In the genomic region with DNA sequence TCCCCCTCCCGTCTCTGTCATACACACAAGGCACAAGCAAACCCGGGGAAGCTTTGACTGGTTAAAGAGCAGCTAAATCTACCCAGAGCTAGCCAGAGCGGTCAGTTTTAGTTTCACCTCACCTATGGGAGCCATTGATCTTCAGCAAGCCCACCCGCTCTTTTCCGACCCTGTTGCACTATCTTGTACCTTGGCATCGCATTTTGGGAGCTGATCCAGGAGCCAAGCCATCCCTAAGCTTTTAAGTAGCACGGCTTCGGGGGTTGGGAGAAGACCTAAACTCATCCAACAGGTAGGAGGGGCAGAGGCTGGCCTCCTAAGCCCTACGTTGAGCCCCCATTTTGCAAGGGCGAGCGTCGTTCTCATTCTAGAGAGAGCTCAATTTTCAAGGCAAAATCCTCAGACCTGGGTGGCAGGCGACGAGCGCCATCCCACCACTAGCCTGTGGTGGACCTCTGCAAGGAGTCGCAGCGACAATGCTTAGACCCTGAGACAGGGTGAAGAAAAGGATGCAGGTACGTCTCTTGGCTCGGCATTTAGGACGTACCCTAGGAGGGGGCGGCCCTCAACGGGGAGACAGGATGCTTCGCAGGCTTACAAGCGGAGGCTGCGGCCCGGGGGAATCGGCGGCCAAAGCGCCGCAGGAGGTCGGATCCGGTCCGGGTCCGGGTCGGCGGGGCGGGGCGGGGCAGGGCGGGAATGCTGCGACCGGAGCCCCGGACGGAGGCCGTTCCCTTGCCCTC, we compare ENCODE assay signal across 8 mouse cellular contexts. TPM values are rescaled to one million over a fixed set of nuclear protein-coding genes. Genes with fewer than 3 reads are reported as not detected.
DNase-seq lines count a peak whose midpoint lies in the region; ATAC-seq lines count a peak whose summit lies in the region.

No protein-coding gene starts in this region.

- peak overlapping the region; percentile 91 for H3K4me3 ChIP-seq in liver, embryonic 13.5 days (replicated peaks)
- H3K4me3 ChIP-seq in stomach, embryonic 16.5 days (replicated peaks; ENCODE audit: low read length), result peak overlapping the region; percentile 67

- 2% methylated on average over 44 of the region's 44 CpGs for WGBS in liver, embryonic 13.5 days (ENCODE audit: insufficient replicate concordance)
- WGBS in stomach, embryonic 16.5 days, result 1% methylated on average over 41 of the region's 44 CpGs

- peak overlapping the region; percentile 92 for H3K27ac ChIP-seq in liver, embryonic 13.5 days
- H3K27ac ChIP-seq in stomach, embryonic 16.5 days (ENCODE audit: low read length), result peak overlapping the region; percentile 89

- peak overlapping the region; percentile 95 for H3K4me2 ChIP-seq in liver, embryonic 13.5 days
- H3K4me2 ChIP-seq in stomach, embryonic 16.5 days (ENCODE audit: low read depth, low read length), result peak overlapping the region; percentile 93

- no peaks in the 10 kb centered on the region for H3K9me3 ChIP-seq in liver, embryonic 13.5 days (replicated peaks)
- H3K9me3 ChIP-seq in stomach, embryonic 16.5 days (replicated peaks; ENCODE audit: control insufficient read depth, low read length), result no peaks in the 10 kb centered on the region

- peak; percentile 8; the same call in 1 of the 2 replicates for ATAC-seq in frontal cortex, adult (ENCODE audit: low TSS enrichment)
- ATAC-seq in liver, embryonic 13.5 days (ENCODE audit: low read depth), result no peak; the same call in none of the 2 replicates
- ATAC-seq in stomach, embryonic 16.5 days (ENCODE audit: insufficient read depth, low FRiP score), result peak; percentile 63

- 0 out of 2 replicates have a peak, but pooled peaks cover 2% of the 10 kb centered on the region for H3K36me3 ChIP-seq in liver, embryonic 13.5 days
- H3K36me3 ChIP-seq in stomach, embryonic 16.5 days (ENCODE audit: control insufficient read depth, insufficient read depth, low read length), result no peaks in the 10 kb centered on the region

- no peak for DNase-seq in frontal cortex, adult 2 months (ENCODE audit: extremely low spot score in 1 of 2, low spot score in 1 of 2)
- peak; percentile 39 to 48 for DNase-seq in right cerebral cortex, postnatal 10 days (ENCODE audit: low spot score in 2 of 2)
- DNase-seq in right cerebral cortex, adult 2 months (ENCODE audit: low spot score in 2 of 2), result no peak
- peak; percentile 38 to 41 for DNase-seq in frontal cortex, postnatal 25 days (ENCODE audit: low spot score in 2 of 2)
- DNase-seq in liver, embryonic 13.5 days, result no peak
- no peak for DNase-seq in left cerebral cortex, adult 8-10 months (ENCODE audit: low spot score in 2 of 2)

- peak overlapping the region; percentile 89 for H3K9ac ChIP-seq in liver, embryonic 13.5 days
- peak overlapping the region; percentile 94 for H3K9ac ChIP-seq in stomach, embryonic 16.5 days (ENCODE audit: low read length)

- no peaks in the 10 kb centered on the region for H3K27me3 ChIP-seq in liver, embryonic 13.5 days
- no peaks in the 10 kb centered on the region for H3K27me3 ChIP-seq in stomach, embryonic 16.5 days (ENCODE audit: control insufficient read depth, insufficient read depth, low read length)

- H3K4me1 ChIP-seq in liver, embryonic 13.5 days (replicated peaks), result peaks cover 28% of the 10 kb centered on the region
- peaks cover 13% of the 10 kb centered on the region for H3K4me1 ChIP-seq in stomach, embryonic 16.5 days (ENCODE audit: control insufficient read depth, insufficient read depth, low read length)

RNA-seq across cellular contexts. Expression of a gene that starts 0.5 kb away (rescaled TPM):
- polyA plus RNA-seq in frontal cortex, adult 2 months (2012; rRNA removed), result 146 and 169 TPM in 2 replicates
- polyA plus RNA-seq in liver, embryonic 13.5 days (2015; fragmentation: Nextera tagmentation; extraction: Ambion mirVana), result 2.2 and 2.6 TPM in 2 replicates
- 5.1 and 5.4 TPM in 2 replicates for polyA plus RNA-seq in stomach, embryonic 16.5 days (2015; fragmentation: Nextera tagmentation; extraction: Ambion mirVana)
- 100 to 1,000 TPM; 141 to 144 (median 142) TPM for total RNA-seq in left cerebral cortex, adult 8-10 months (2022)

RNA-seq across cellular contexts. Expression of a gene that starts 9.6 kb away (rescaled TPM):
- 44.3 and 45.3 TPM in 2 replicates for polyA plus RNA-seq in frontal cortex, adult 2 months (2012; rRNA removed)
- polyA plus RNA-seq in liver, embryonic 13.5 days (2015; fragmentation: Nextera tagmentation; extraction: Ambion mirVana), result 2.8 and 3.7 TPM in 2 replicates
- 5.2 and 5.4 TPM in 2 replicates for polyA plus RNA-seq in stomach, embryonic 16.5 days (2015; fragmentation: Nextera tagmentation; extraction: Ambion mirVana)
- total RNA-seq in left cerebral cortex, adult 8-10 months (2022), result 10 to 100 TPM; 46.3 to 59.3 (median 49.1) TPM

RNA-seq across cellular contexts. Expression of a gene that starts 30.5 kb away (rescaled TPM):
- polyA plus RNA-seq in frontal cortex, adult 2 months (2012; rRNA removed), result 20.8 and 21.4 TPM in 2 replicates
- polyA plus RNA-seq in liver, embryonic 13.5 days (2015; fragmentation: Nextera tagmentation; extraction: Ambion mirVana), result 22.8 and 23.9 TPM in 2 replicates
- 37.4 and 41.4 TPM in 2 replicates for polyA plus RNA-seq in stomach, embryonic 16.5 days (2015; fragmentation: Nextera tagmentation; extraction: Ambion mirVana)
- 10 to 100 TPM in 1 of 4 experiments, 1 to 10 TPM in 3; 6.8 to 10.5 (median 8.9) TPM for total RNA-seq in left cerebral cortex, adult 8-10 months (2022)

RNA-seq across cellular contexts. Expression of a gene that starts 46.4 kb away (rescaled TPM):
- 2.0 and 2.7 TPM in 2 replicates for polyA plus RNA-seq in frontal cortex, adult 2 months (2012; rRNA removed)
- 3.1 and 3.2 TPM in 2 replicates for polyA plus RNA-seq in liver, embryonic 13.5 days (2015; fragmentation: Nextera tagmentation; extraction: Ambion mirVana)
- 8.9 and 9.6 TPM in 2 replicates for polyA plus RNA-seq in stomach, embryonic 16.5 days (2015; fragmentation: Nextera tagmentation; extraction: Ambion mirVana)
- total RNA-seq in left cerebral cortex, adult 8-10 months (2022), result 1 to 10 TPM; 1.9 to 4.5 (median 2.3) TPM

RNA-seq across cellular contexts. Expression of a gene that starts 47.4 kb away (rescaled TPM):
- polyA plus RNA-seq in frontal cortex, adult 2 months (2012; rRNA removed), result 31.9 and 34.3 TPM in 2 replicates
- polyA plus RNA-seq in liver, embryonic 13.5 days (2015; fragmentation: Nextera tagmentation; extraction: Ambion mirVana), result 14.2 and 15.6 TPM in 2 replicates
- 17.5 and 19.0 TPM in 2 replicates for polyA plus RNA-seq in stomach, embryonic 16.5 days (2015; fragmentation: Nextera tagmentation; extraction: Ambion mirVana)
- 10 to 100 TPM; 18.8 to 23.6 (median 22.9) TPM for total RNA-seq in left cerebral cortex, adult 8-10 months (2022)

Comparison
In these comparisons a context has a peak if more than half of its experiments do, and no peak if none do; other contexts are left out.
1. DNase-seq: peak in right cerebral cortex, postnatal 10 days (2 of 2) and frontal cortex, postnatal 25 days (2 of 2); none in frontal cortex, adult 2 months (0 of 2), right cerebral cortex, adult 2 months (0 of 2), liver, embryonic 13.5 days (single experiment) and left cerebral cortex, adult 8-10 months (0 of 2).
2. RNA of a gene that starts 0.5 kb away (polyA plus RNA-seq): 146 to 169 TPM in frontal cortex, adult 2 months; 5.1 to 5.4 TPM in stomach, embryonic 16.5 days and 2.2 to 2.6 TPM in liver, embryonic 13.5 days; every median in the first group is over 10 times any median in the second.